Mouse (Mus musculus) small intestine, adult 2 months (tissue): ENCODE results near the gene Foxo6. TPM values are rescaled to one million over a fixed set of nuclear protein-coding genes. Genes with fewer than 3 reads are reported as not detected.

Experiments used
- H3K27ac ChIP-seq: fragments of 200-500 bp; 2 replicates; pipeline ENCODE4 v1.5.1; 2012; ENCODE audit warnings: low read depth, low read length, control low read depth, inconsistent platforms; ENCODE audit not compliant: insufficient read depth
- H3K27me3 ChIP-seq: fragments of 200-500 bp; 2 replicates; pipeline ENCODE4 v1.6.1; 2012; ENCODE audit warnings: mild to moderate bottlenecking, moderate library complexity, low read length, inconsistent platforms; ENCODE audit not compliant: control insufficient read depth, insufficient read depth
- H3K36me3 ChIP-seq: fragments of 200-500 bp; 2 replicates; pipeline ENCODE4 v1.6.1; 2012; ENCODE audit warnings: mild to moderate bottlenecking, low read length, control low read depth, inconsistent platforms; ENCODE audit not compliant: control insufficient read depth, insufficient read depth
- H3K4me1 ChIP-seq: fragments of 200-500 bp; 2 replicates; pipeline ENCODE4 v1.6.1; 2012; ENCODE audit warnings: low read length, inconsistent platforms, mixed read lengths; ENCODE audit not compliant: control insufficient read depth, insufficient read depth, insufficient read length
- H3K4me3 ChIP-seq: fragments of 200-500 bp; 2 replicates; pipeline ENCODE4 v1.5.1; 2012; ENCODE audit warnings: low read depth, mild to moderate bottlenecking, control low read depth, inconsistent platforms, low read length, moderate library complexity
- CTCF ChIP-seq: fragments of 200-500 bp; IDR thresholded peaks from 2 replicates; pipeline ENCODE4 v1.5.1; 2012; ENCODE audit warnings: low read depth, mild to moderate bottlenecking, control low read depth, inconsistent platforms, low read length, moderate library complexity, mixed read lengths; ENCODE audit not compliant: insufficient replicate concordance, insufficient read length; ENCODE audit errors: extremely low read depth
- POLR2A ChIP-seq: fragments of 200-500 bp; IDR thresholded peaks from 2 replicates; pipeline ENCODE4 v1.6.1; 2012; ENCODE audit warnings: low read depth, mild to moderate bottlenecking, control low read depth, inconsistent platforms, low read length, moderate library complexity
- WGBS: fragments of 180-500 bp; shearing (Covaris S2); methylation state at CpG from one replicate; pipeline ENCODE4 v1.1.7; 2018; 5-methylcytosine and 5-hydroxymethylcytosine counted together
- polyA plus RNA-seq: library from polyadenylated mRNA; depleted of rRNA; stranded (reverse); fragments of >200 nt; gene quantifications from 2 replicates; pipeline ENCODE4 v1.2.3, GENCODE M21; 2012; rRNA removed

Foxo6 gene
- polyA plus RNA-seq: 7.2 and 38.9 TPM in 2 replicates

DNA sequence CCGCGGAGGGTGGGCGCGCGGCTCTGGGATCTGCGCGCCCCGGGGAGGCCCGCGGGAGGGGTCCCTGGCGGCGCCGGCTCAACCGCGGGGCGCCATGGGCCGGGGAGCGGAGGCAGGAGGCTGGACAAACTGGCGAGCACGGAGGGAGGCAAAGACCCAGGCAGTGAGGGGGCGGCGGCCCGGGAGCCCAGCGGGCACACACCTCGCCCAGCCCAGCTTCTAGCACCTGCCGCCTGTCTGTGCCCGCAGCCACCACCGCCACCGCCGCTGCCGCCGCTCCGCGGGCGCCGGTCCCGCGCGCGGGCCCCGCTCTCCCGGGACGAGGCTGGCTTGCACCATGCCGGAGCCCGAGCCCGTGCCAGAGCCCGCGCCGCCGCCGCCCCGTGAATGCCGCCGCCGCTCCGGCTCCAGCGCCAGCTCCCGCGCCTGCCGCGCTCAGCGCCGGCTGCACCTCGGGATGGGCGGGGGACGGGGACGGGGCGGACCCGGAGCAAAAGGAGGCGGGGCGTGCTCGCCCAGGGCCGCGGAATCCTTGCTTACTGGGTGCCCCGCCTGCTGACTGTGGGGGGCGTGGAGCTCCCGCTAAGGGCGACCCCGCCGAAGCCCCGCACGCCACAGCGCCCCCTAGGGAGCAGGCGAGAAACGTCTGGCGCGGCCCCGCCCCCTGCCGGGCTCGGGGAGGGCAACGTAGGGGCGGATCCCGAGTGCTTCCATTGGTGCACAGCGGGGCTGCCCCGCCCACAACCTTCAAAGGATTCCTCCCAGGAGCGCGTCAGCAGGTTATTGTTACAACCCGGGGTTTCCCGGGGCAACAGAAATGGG, at the start of gene Foxo6:
Gene Foxo6 (minus strand): TSS at position 60 of the 822 bp plus-strand sequence.
- no peaks in the 10 kb centered on the region for H3K36me3 ChIP-seq
- peaks cover 17% of the 10 kb centered on the region for H3K4me1 ChIP-seq
- H3K4me3 ChIP-seq: peak within 1 kb of the TSS; percentile 65
- TF ChIP-seq CTCF: peak; percentile 66
- TF ChIP-seq POLR2A: no peak; the same call in 1 of the 2 replicates
- peaks cover 14% of the 10 kb centered on the region for H3K27me3 ChIP-seq
- WGBS: under 1% methylated on average over 93 of the region's 99 CpGs
- no peak within 1 kb of the TSS for H3K27ac ChIP-seq

DNA sequence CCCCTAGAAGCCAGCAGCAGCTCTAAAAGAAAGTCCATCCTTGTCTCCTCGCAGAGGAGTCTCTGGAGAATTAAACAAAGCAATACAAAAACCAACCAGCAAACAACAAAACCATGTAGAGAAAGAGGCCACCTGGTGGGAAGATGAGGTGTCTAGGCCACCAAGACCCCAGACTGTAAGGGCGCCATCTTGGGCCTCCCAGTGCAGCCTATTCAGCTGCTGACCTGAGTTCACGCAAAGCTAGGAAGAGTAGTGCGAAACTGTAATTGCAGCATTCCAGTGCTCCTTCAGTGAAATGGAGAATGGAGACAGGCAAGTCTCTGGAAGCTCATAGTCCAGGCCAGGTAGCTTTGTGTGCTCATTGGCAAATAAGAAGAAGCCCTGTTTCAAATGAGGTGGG, 47.2 kb upstream of the Foxo6 start:
- no peak for TF ChIP-seq POLR2A
- no peak for TF ChIP-seq CTCF
- H3K27ac ChIP-seq: no peak overlapping the region
- no peaks in the 10 kb centered on the region for H3K36me3 ChIP-seq
- no peaks in the 10 kb centered on the region for H3K4me1 ChIP-seq
- WGBS: 92% methylated on average over 4 of the region's 4 CpGs
- H3K27me3 ChIP-seq: no peaks in the 10 kb centered on the region
- H3K4me3 ChIP-seq: no peak overlapping the region

DNA sequence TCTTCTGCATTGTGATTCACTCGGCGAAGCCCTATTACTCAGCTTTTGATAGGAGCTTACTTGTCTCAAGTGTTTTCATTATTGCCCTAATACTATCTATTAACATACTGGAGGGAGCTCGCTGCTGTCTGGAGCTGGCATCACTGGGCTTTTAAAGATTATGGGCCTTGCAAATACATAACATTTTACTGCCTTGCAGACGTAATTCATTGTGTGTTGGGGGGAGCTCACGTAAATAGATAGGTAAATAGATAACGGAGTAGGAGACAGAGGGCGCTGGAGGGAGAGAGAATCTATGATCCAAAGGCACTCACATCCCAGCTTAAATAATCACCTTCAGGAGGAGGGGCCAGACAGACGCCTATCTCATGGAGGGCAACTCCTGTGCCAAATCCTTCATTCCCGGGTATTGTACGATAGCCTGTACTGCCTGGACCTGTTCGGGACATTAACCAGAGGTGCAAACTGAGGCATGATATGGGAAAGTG, 45.8 kb upstream of the Foxo6 start:
- WGBS: 20% methylated on average over 11 of the region's 11 CpGs
- TF ChIP-seq POLR2A (no peak), CTCF (no peak)
- Histone ChIP-seq H3K4me1 (no peaks in the 10 kb centered on the region), H3K4me3 (no peak overlapping the region), H3K36me3 (no peaks in the 10 kb centered on the region), H3K27ac (no peak overlapping the region), H3K27me3 (no peaks in the 10 kb centered on the region)

DNA sequence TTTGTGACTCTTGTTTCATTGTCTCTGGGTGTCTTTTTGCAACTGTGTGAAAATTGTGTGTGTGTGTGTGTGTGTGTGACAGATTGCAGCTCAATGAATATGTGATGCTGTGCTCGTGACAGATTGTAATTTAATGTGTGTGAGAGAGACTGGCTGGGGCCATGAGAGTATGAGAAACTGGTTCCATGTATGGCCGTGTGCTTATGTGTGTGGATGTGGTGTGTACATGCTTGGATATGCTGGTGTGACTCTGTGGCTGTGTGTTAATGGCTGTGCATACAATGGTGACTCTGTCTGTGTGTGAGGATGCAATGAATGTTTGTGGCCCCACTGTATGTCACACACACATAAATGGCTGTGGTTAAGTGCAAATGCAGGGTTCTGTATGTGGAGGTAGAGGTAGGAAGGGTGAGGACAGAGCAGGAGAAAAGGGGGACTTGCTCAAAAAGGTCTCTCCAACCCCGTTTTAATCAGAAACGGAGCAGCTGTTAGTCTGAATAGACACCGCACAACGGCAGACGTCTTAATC, 45.3 kb upstream of the Foxo6 start:
- H3K27me3 ChIP-seq: no peaks in the 10 kb centered on the region
- no peaks in the 10 kb centered on the region for H3K4me1 ChIP-seq
- H3K27ac ChIP-seq: no peak overlapping the region
- H3K4me3 ChIP-seq: no peak overlapping the region
- TF ChIP-seq POLR2A: no peak
- TF ChIP-seq CTCF: no peak
- H3K36me3 ChIP-seq: no peaks in the 10 kb centered on the region
- WGBS: 44% methylated on average over 7 of the region's 7 CpGs

DNA sequence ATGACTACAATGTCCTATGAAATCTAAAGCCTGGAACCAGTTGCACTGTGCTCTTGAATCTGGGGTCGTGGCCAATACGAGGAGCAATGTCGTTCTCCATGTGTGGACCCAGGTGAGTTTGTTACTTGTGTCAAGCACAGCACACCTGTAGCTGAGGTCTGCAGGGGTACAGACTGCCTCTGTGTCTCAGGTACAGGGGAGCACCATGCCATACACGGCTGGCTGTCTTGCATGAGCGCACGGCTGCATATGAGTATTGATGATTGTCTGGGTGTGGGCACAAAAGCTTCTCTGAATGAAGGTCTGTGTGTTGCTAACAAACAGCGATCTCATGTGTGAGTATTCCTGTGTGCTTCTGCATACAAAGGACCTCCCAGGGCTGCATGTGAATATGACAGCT, 44.8 kb upstream of the Foxo6 start:
- no peak overlapping the region for H3K4me3 ChIP-seq
- no peaks in the 10 kb centered on the region for H3K4me1 ChIP-seq
- TF ChIP-seq POLR2A: no peak
- no peak for TF ChIP-seq CTCF
- no peak overlapping the region for H3K27ac ChIP-seq
- H3K36me3 ChIP-seq: no peaks in the 10 kb centered on the region
- WGBS: 84% methylated on average over 7 of the region's 7 CpGs
- no peaks in the 10 kb centered on the region for H3K27me3 ChIP-seq

DNA sequence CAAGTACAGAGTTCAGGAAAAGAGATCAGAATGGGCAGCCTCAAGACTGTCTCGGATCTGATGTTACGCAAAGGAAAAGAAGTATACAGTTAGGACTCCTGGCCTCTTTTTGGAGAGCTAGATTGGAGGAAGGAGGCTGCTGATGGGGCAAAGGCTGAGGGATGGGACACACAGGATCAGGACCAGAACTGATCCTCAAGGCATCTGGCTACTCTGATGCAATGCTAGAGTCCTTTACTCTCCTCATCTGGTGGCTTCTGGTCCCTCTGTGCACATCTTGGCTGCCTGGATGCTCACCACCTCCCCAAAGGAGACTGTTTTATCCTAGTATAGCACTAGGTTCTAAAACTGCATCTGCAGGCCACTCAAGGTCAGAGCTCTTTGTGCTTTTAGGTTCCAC, 44.4 kb upstream of the Foxo6 start:
- no peak for TF ChIP-seq CTCF
- TF ChIP-seq POLR2A: no peak
- Histone ChIP-seq H3K36me3 (no peaks in the 10 kb centered on the region), H3K4me3 (no peak overlapping the region), H3K27ac (no peak overlapping the region), H3K27me3 (no peaks in the 10 kb centered on the region), H3K4me1 (no peaks in the 10 kb centered on the region)
- WGBS: 87% methylated on average over 2 of the region's 2 CpGs

DNA sequence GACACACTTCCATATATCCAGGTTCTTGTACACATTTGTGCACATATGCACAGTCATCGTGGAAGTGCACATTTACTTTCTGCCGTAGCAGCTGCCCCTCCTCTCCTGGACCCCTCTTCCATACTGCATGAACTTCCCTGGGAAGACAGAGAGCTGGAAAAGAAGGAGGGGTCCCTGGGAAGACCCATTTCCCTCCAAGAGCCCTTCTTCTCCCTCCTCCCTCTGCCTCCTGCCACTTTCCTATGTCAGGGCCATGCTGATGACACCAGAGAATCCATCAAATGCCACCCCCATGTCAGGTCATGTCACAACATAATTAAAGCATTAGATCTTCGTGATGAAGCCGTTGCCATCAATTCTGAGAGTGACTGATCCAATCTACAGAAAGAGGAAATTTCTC, 38.6 kb upstream of the Foxo6 start:
- no peak overlapping the region for H3K4me3 ChIP-seq

DNA sequence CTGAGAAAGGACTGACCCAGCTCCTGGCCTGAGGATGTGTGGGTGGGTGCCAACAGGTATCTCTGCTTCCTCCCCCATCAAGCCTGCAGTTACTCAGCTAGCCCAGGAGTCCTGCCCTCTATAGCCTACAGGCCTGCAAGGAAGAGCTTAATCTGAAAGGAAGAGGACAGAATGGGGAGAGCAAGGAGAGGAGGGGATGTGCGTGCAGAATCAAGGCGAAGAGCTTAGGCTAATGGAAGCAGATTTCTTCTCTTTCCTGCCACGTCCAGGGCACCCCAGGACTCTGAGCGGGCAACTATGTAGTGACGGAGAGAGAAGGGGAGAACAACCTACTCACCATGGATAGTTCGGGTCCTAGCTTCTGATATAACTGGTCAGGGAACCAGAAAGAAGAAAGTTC, 37.9 kb upstream of the Foxo6 start:
- Histone ChIP-seq H3K36me3 (no peaks in the 10 kb centered on the region), H3K4me3 (no peak overlapping the region), H3K27ac (no peak overlapping the region), H3K27me3 (no peaks in the 10 kb centered on the region), H3K4me1 (no peaks in the 10 kb centered on the region)
- TF ChIP-seq POLR2A: no peak
- no peak for TF ChIP-seq CTCF
- 78% methylated on average over 6 of the region's 6 CpGs for WGBS

More for the DNA sequence above, 38.6 kb upstream of the Foxo6 start:
- H3K27me3 ChIP-seq: no peaks in the 10 kb centered on the region
- no peaks in the 10 kb centered on the region for H3K36me3 ChIP-seq
- WGBS: 66% methylated on average over 4 of the region's 4 CpGs
- no peak for TF ChIP-seq CTCF
- no peak for TF ChIP-seq POLR2A
- no peaks in the 10 kb centered on the region for H3K4me1 ChIP-seq
- no peak overlapping the region for H3K27ac ChIP-seq
